Mouse (Mus musculus) right cerebral cortex, postnatal 4 days (tissue): Measurements from ENCODE around the gene Mlx.

Experiments used
- DNase-seq: peaks from one replicate; pipeline ENCODE4 v3.0.0-alpha.2; 2022

The Mlx gene

GRCm38 (mm10) chr11:101141088-101141487 is 54.0 kb downstream of the Mlx start:
- DNase-seq, result no peak
